Mouse (Mus musculus) liver, embryonic 12.5 days (tissue): Measurements from ENCODE around the gene Ephx4. TPM values are rescaled to one million over a fixed set of nuclear protein-coding genes. Genes with fewer than 3 reads are reported as not detected.
"Not testable (repeated sequence)": the region's sequence is repeated elsewhere in the genome, so short reads cannot be mapped to it uniquely, and the experiment has no call there.

Source experiments
- ATAC-seq: fragments of 200-750 bp; cut with Nextera tagmentation; 2 replicates; pipeline ENCODE4 v1.8.0; 2017; ENCODE audit warnings: moderate number of reproducible peaks, mild to moderate bottlenecking, moderate library complexity
- H3K27ac ChIP-seq: fragments of 300-500 bp; sonication (generic); 2 replicates; pipeline ENCODE4 v1.5.1; 2016; ENCODE audit warnings: mild to moderate bottlenecking
- H3K27me3 ChIP-seq: fragments of 300-500 bp; sonication (generic); replicated peaks from 2 replicates; pipeline ENCODE4 v1.6.1; 2016; ENCODE audit warnings: mild to moderate bottlenecking, moderate library complexity
- H3K36me3 ChIP-seq: fragments of 300-500 bp; sonication (generic); 2 replicates; pipeline ENCODE4 v1.6.1; 2016; ENCODE audit warnings: mild to moderate bottlenecking, moderate library complexity
- H3K4me1 ChIP-seq: fragments of 300-500 bp; sonication (generic); 2 replicates; pipeline ENCODE4 v1.6.1; 2016
- H3K4me2 ChIP-seq: fragments of 300-500 bp; sonication (generic); 2 replicates; pipeline ENCODE4 v1.6.1; 2016; ENCODE audit warnings: mild to moderate bottlenecking, moderate library complexity
- H3K4me3 ChIP-seq: fragments of 300-500 bp; sonication (generic); 2 replicates; pipeline ENCODE4 v1.5.1; 2016; ENCODE audit warnings: mild to moderate bottlenecking, moderate library complexity
- H3K9ac ChIP-seq: fragments of 300-500 bp; sonication (generic); 2 replicates; pipeline ENCODE4 v1.6.1; 2016; ENCODE audit warnings: mild to moderate bottlenecking, moderate library complexity
- H3K9me3 ChIP-seq: fragments of 300-500 bp; sonication (generic); replicated peaks from 2 replicates; pipeline ENCODE4 v1.6.1; 2016; ENCODE audit warnings: mild to moderate bottlenecking, moderate library complexity
- WGBS: fragments of 180-500 bp; shearing (Covaris S2); methylation state at CpG from one replicate; pipeline ENCODE4 v1.1.7; 2016; ENCODE audit not compliant: insufficient replicate concordance; 5-methylcytosine and 5-hydroxymethylcytosine counted together
- polyA plus RNA-seq: library from polyadenylated mRNA; unstranded; fragments of >200 nt; fragmentation: Nextera tagmentation; extraction: Ambion mirVana; gene quantifications from 2 replicates; pipeline ENCODE4 v1.2.1, GENCODE M21; 2016

Gene Ephx4
- 0.10 TPM in 1 of 2 replicates, not detected in the other for polyA plus RNA-seq

- peaks cover 15% of the 10 kb centered on the region for H3K4me1 ChIP-seq
- 24% methylated on average over 5 of the region's 5 CpGs for WGBS
- no peaks in the 10 kb centered on the region for H3K9me3 ChIP-seq
- peak within 1 kb of the TSS; percentile 81 for H3K4me2 ChIP-seq
- no peak for ATAC-seq
- peaks cover 58% of the 10 kb centered on the region for H3K27me3 ChIP-seq
- H3K36me3 ChIP-seq: no peaks in the 10 kb centered on the region
- H3K4me3 ChIP-seq: peak within 1 kb of the TSS; percentile 57
- peak within 1 kb of the TSS; percentile 30; the same call in 1 of the 2 replicates for H3K9ac ChIP-seq
- H3K27ac ChIP-seq: no peak within 1 kb of the TSS
Measured at GRCm38 (mm10) chr5:107402436-107402835, at the start of gene Ephx4. Gene Ephx4, plus strand, starts transcription at chr5:107402736.

DNA sequence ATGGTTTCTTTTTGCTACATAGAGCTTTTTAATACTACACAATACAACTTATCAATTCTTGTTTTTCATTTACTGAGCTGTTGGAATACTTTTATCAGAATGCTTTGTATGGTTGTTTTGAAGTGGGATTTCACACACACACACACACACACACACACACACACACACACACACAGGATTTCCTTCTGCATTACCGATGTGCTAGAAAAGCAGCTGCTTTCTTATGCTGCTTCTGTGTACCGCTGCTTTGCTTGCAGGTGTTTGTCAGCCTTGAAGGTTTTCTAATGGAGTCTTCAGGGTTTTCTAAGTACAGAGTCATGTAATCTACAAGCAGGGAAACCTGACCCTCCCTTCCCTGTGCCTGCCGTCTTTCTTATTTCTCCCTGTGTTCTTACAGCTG, 48.6 kb upstream of the Ephx4 start:
- 53% methylated on average over 3 of the region's 3 CpGs for WGBS

DNA sequence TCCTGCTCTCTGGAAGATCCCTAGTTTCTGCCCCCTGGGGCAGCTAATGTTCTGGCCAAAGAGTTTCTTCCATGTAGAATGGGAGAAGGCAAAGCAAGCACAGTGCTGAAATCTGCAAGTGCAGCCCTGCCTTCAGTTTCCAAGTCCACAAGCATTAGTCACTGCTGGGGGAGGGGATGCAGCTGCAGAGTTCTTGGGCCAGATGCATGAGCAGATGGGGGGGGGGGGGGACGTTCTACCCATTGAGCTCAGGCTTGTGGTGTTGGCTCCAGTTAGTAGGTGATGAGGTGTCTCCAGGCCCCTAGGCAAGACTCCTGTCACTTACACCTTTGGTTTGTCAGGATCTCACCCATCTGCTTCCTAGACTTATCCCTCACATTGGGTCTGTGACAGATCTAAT, 46.7 kb upstream of the Ephx4 start:
- H3K27ac ChIP-seq: no peak overlapping the region
- no peak overlapping the region for H3K4me2 ChIP-seq
- WGBS: 23% methylated on average over 1 of the region's 1 CpGs
- no peak overlapping the region for H3K9ac ChIP-seq
- no peaks in the 10 kb centered on the region for H3K9me3 ChIP-seq
- H3K36me3 ChIP-seq: no peaks in the 10 kb centered on the region
- H3K27me3 ChIP-seq: no peaks in the 10 kb centered on the region
- ATAC-seq: no peak
- H3K4me1 ChIP-seq: no peaks in the 10 kb centered on the region
- no peak overlapping the region for H3K4me3 ChIP-seq

More for the DNA sequence above, 48.6 kb upstream of the Ephx4 start:
- no peaks in the 10 kb centered on the region for H3K27me3 ChIP-seq
- H3K9ac ChIP-seq: no peak overlapping the region
- H3K27ac ChIP-seq: no peak overlapping the region
- H3K9me3 ChIP-seq: no peaks in the 10 kb centered on the region
- no peaks in the 10 kb centered on the region for H3K36me3 ChIP-seq
- ATAC-seq: no peak
- no peak overlapping the region for H3K4me3 ChIP-seq
- no peak overlapping the region for H3K4me2 ChIP-seq
- no peaks in the 10 kb centered on the region for H3K4me1 ChIP-seq

GRCm38 (mm10) chr5:107357723-107358122, 44.8 kb upstream of the Ephx4 start:
- no peaks in the 10 kb centered on the region for H3K4me1 ChIP-seq
- no peaks in the 10 kb centered on the region for H3K27me3 ChIP-seq
- no peaks in the 10 kb centered on the region for H3K9me3 ChIP-seq
- ATAC-seq: no peak
- no peak overlapping the region for H3K4me3 ChIP-seq
- H3K4me2 ChIP-seq: no peak overlapping the region
- WGBS: 72% methylated on average over 8 of the region's 8 CpGs
- no peak overlapping the region for H3K27ac ChIP-seq
- no peaks in the 10 kb centered on the region for H3K36me3 ChIP-seq
- no peak overlapping the region for H3K9ac ChIP-seq

- no peaks in the 10 kb centered on the region for H3K9me3 ChIP-seq
- H3K4me1 ChIP-seq: no peaks in the 10 kb centered on the region
- ATAC-seq: peak; percentile 99
- H3K4me3 ChIP-seq: peak overlapping the region; percentile 74
- no peaks in the 10 kb centered on the region for H3K27me3 ChIP-seq
- H3K27ac ChIP-seq: peak overlapping the region; percentile 31
- H3K9ac ChIP-seq: peak overlapping the region; percentile 74
- H3K36me3 ChIP-seq: no peaks in the 10 kb centered on the region
- WGBS: 0% methylated on average over 26 of the region's 40 CpGs
- H3K4me2 ChIP-seq: peak overlapping the region; percentile 91
Measured at GRCm38 (mm10) chr5:107359395-107360053, 43.0 kb upstream of the Ephx4 start.

GRCm38 (mm10) chr5:107360054-107360730, 42.3 kb upstream of the Ephx4 start:
- Histone ChIP-seq H3K4me3 (peak overlapping the region; percentile 74), H3K27me3 (no peaks in the 10 kb centered on the region), H3K27ac (peak overlapping the region; percentile 31; the same call in 1 of the 2 replicates), H3K9me3 (no peaks in the 10 kb centered on the region), H3K4me1 (no peaks in the 10 kb centered on the region), H3K9ac (peak overlapping the region; percentile 74), H3K36me3 (no peaks in the 10 kb centered on the region), H3K4me2 (peak overlapping the region; percentile 91)
- ATAC-seq: no peak
- 36% methylated on average over 9 of the region's 9 CpGs for WGBS

- Histone ChIP-seq H3K9ac (no peak overlapping the region), H3K27me3 (no peaks in the 10 kb centered on the region), H3K4me2 (no peak overlapping the region), H3K36me3 (no peaks in the 10 kb centered on the region), H3K9me3 (no peaks in the 10 kb centered on the region), H3K4me3 (no peak overlapping the region), H3K27ac (no peak overlapping the region), H3K4me1 (no peaks in the 10 kb centered on the region)
- no peak for ATAC-seq
- WGBS: 69% methylated on average over 3 of the region's 3 CpGs
Measured at GRCm38 (mm10) chr5:107370040-107370439, 32.5 kb upstream of the Ephx4 start.

GRCm38 (mm10) chr5:107371335-107371734, 31.2 kb upstream of the Ephx4 start:
- Histone ChIP-seq H3K27me3 (no peaks in the 10 kb centered on the region), H3K4me3 (no peak overlapping the region), H3K9ac (no peak overlapping the region), H3K36me3 (no peaks in the 10 kb centered on the region), H3K4me1 (no peaks in the 10 kb centered on the region), H3K9me3 (no peaks in the 10 kb centered on the region), H3K27ac (no peak overlapping the region), H3K4me2 (no peak overlapping the region)
- WGBS: 65% methylated on average over 5 of the region's 5 CpGs
- ATAC-seq: no peak

DNA sequence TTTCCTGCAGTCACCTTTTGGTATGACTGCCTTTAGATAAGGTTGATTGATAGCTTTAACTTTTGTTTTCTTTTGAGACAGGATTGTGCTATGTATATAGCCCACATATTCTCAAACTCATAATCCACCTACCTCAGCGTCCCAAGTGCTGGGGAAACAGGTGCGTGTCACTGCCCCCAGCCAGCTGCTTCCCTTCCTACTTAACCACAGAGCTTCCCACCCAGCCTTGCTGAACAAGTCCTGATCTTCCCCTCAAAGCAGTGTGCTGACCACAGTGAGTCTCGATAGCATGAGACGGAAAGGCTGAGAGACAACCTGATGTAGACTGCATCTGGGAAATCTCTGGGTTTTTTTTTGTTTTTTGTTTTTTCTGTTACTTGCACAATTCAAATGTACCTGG, 29.3 kb upstream of the Ephx4 start:
- Histone ChIP-seq H3K9me3 (no peaks in the 10 kb centered on the region), H3K27me3 (no peaks in the 10 kb centered on the region), H3K4me1 (no peaks in the 10 kb centered on the region), H3K4me3 (no peak overlapping the region), H3K36me3 (no peaks in the 10 kb centered on the region), H3K4me2 (no peak overlapping the region), H3K9ac (no peak overlapping the region), H3K27ac (no peak overlapping the region)
- WGBS: 30% methylated on average over 4 of the region's 4 CpGs
- no peak for ATAC-seq

- H3K36me3 ChIP-seq: not testable (repeated sequence)
Measured at GRCm38 (mm10) chr5:107386448-107386847, 16.1 kb upstream of the Ephx4 start.

DNA sequence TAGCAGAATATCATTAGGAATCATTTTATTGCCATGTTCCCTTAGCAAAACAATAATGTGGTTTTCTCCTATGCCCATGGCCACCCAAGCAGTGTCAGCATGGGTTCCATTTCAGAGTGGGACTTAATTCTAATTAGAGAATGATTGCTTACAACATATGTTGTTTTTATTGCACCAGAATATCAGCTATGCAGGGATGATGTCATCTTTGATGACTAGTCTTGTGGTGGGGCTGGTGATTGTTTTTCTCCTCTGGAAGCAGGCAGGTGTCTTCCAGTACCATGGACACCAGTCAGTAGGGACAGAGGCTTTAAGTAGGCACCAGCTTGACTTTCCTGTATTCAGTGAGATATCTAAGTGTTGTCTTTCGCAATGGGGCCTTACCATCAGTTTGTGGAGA, 14.7 kb upstream of the Ephx4 start:
- H3K27ac ChIP-seq: no peak overlapping the region
- no peaks in the 10 kb centered on the region for H3K36me3 ChIP-seq
- no peak for ATAC-seq
- no peak overlapping the region for H3K4me2 ChIP-seq
- no peaks in the 10 kb centered on the region for H3K4me1 ChIP-seq
- H3K27me3 ChIP-seq: no peaks in the 10 kb centered on the region; the same call in 1 of the 2 replicates
- no peak overlapping the region for H3K4me3 ChIP-seq
- WGBS: 64% methylated on average over 1 of the region's 1 CpGs
- H3K9ac ChIP-seq: no peak overlapping the region
- no peaks in the 10 kb centered on the region for H3K9me3 ChIP-seq

More at GRCm38 (mm10) chr5:107386448-107386847, 16.1 kb upstream of the Ephx4 start:
- not testable (repeated sequence) for H3K9ac ChIP-seq, H3K27me3 ChIP-seq, H3K9me3 ChIP-seq, H3K4me2 ChIP-seq, H3K4me3 ChIP-seq, ATAC-seq, H3K4me1 ChIP-seq, H3K27ac ChIP-seq

- Histone ChIP-seq H3K36me3 (no peaks in the 10 kb centered on the region), H3K27me3 (peaks cover 2% of the 10 kb centered on the region; the same call in 1 of the 2 replicates), H3K4me2 (no peak overlapping the region), H3K4me1 (no peaks in the 10 kb centered on the region), H3K27ac (no peak overlapping the region), H3K9me3 (no peaks in the 10 kb centered on the region), H3K4me3 (no peak overlapping the region), H3K9ac (no peak overlapping the region)
- no peak for ATAC-seq
- WGBS: 75% methylated on average over 2 of the region's 2 CpGs
Measured at GRCm38 (mm10) chr5:107389373-107389772, 13.2 kb upstream of the Ephx4 start.
